Mouse (Mus musculus) brain, embryonic 14.5 days (tissue): ENCODE results near the gene Adamts15.

Experiments
- CTCF ChIP-seq: fragments of 200-500 bp; IDR thresholded peaks from 2 replicates; pipeline ENCODE4 v1.5.1; 2012; ENCODE audit warnings: inconsistent platforms, mild to moderate bottlenecking, moderate library complexity, borderline replicate concordance; ENCODE audit not compliant: insufficient read depth, insufficient read length; ENCODE audit errors: extremely low read depth
- POLR2A ChIP-seq: fragments of 200-500 bp; IDR thresholded peaks from 2 replicates; pipeline ENCODE4 v1.6.1; 2012; ENCODE audit warnings: mild to moderate bottlenecking, inconsistent platforms, borderline replicate concordance; ENCODE audit not compliant: poor library complexity, insufficient read depth, insufficient read length, severe bottlenecking; ENCODE audit errors: extremely low read depth

DNA sequence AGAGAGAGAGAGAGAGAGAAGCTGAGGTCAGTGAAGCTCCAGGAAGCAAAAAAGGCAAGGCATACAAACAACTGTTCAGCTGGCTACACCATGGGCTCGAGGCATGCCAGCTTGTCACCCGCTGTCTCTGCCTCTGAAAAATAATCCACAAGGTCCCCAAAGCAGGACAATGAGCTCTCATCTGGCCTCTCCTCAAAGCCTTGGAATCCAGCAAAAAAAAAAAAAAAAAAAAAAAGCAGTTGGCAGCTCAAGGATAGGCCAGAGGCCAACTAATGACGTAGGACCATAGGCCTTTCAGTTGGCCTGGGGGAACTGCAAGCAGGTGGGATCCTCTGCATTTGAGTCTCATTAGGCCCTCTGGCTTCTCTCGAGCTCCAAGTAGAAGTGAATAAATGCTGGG, 27.7 kb upstream of the Adamts15 start:
- TF ChIP-seq POLR2A (no peak), CTCF (no peak)
